Mouse (Mus musculus): Measurements from ENCODE around the gene Jade2.

- TF ChIP-seq CTCF (conservative IDR thresholded peaks at IDR 0.05; ENCODE audit: low read length): no peak
- no peak for TF ChIP-seq NANOG (IDR thresholded peaks at IDR 0.05; ENCODE audit: borderline replicate concordance, low read length)
- TF ChIP-seq POU5F1 (IDR thresholded peaks at IDR 0.05; ENCODE audit: borderline replicate concordance, low read length): no peak
These were observed 80.0 kb downstream of the Jade2 start for GRCm38 (mm10) chr11:51777478-51777877.

Data from E14TG2a.4 (cell line).